Mouse (Mus musculus): ENCODE data around the gene Pacrg.

The Pacrg gene

GRCm38 (mm10) chr17:10414383-10414782 is 425.7 kb downstream of the Pacrg start:
- no peak for DNase-seq (ENCODE audit: extremely low spot score, low read depth, low spot score)

GRCm38 (mm10) chr17:10413870-10414269 is 426.2 kb downstream of the Pacrg start:
- no peak for DNase-seq (ENCODE audit: extremely low spot score, low read depth, low spot score)

DNA sequence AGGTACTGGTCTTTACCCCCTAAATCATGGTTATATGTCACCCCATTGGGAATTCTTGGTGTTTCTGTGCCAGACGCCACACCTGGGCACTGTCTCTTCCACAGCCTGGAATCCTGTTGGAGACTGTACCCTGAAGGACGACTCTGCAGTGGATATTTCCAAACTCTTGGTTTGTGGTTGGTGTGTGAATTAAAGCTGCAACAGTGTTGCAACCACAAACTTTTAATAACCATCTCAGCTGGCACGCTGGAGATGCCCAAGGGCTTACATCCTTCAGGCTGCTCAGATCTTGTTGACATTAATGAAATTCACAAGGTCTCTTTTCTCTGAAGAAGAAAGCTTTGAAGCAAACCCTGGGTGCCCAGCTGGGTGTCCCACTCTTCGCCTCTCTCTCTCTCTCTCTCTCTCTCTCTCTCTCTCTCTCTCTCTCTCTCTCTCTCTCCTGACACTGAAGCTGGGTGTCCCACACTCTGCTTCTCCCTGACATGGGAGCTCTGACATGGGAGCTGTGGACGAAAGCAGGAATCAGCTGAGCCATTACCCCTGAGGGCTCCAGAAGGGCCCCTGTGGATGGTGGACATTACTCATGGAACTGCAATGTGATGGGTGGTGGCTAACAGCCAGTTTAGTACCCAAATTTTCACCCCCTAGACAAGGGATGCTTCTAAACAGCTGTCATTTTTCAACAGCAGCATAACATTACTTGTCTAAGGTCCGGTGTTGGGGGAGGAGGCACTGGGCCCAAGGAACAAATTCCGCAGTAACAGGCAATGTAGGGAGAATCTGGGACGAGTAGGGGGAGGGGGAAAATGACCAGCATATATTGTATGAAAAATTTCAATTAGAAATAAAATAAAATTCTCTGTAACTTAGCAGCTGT is 429.3 kb downstream of the Pacrg start:
- no peak for DNase-seq (ENCODE audit: extremely low spot score, low read depth, low spot score)

DNA sequence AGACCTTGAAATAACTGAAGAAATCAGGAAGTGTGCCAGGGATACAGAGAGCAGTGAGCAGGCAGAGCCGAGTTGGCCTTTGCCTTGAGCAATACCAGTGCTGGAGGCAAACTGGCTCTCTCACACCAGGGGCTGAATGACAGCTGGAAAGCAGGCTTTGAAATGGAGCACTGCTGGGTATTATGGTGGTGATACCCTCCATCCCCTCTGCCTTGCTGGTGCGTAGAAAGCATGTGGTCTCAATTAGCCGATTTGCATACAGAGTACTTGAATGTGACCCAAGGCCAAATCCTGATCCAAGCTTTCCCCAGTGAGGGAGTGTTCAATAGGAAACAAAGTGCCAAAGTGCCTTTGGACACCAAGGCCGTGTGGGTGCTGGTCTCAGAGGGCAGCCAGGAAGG is 431.4 kb downstream of the Pacrg start:
- DNase-seq (ENCODE audit: extremely low spot score, low read depth, low spot score) = peak; percentile 30

DNA sequence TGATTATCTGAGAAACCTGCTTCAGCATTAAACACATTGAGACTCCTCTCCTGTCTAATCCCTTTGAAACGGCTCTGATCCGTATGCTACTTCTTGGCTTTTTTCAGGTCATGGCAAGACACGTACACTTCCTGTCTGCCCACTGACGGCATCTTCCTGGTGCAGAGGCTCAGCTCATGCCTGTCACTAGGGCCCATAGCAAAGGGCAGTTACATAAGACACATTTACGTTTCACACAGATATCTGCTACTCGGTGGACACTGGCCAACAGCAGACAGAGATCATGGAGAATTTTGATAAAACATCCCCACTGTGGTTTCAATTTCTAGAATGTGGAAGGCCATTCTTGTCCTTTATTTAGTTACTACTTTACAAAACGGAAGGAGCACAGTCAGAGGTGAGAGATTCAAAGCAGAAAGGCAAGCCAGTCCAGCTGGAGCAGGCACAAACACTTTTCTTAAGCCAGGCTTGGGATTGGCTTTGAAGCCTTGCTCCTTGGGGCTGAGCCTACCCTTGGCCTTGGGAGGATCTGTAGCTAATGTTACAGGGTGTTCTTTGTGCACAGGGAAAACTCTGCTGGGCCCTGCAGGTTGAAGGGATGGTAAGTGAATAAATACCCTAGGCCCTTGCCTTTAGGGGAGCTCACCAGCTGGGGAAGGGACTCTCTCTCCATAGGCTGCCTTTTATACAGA is 432.9 kb downstream of the Pacrg start:
- no peak for DNase-seq (ENCODE audit: extremely low spot score, low read depth, low spot score)

- DNase-seq (ENCODE audit: extremely low spot score, low read depth, low spot score) = no peak
These were observed 433.8 kb downstream of the Pacrg start for GRCm38 (mm10) chr17:10406311-10406710.

DNA sequence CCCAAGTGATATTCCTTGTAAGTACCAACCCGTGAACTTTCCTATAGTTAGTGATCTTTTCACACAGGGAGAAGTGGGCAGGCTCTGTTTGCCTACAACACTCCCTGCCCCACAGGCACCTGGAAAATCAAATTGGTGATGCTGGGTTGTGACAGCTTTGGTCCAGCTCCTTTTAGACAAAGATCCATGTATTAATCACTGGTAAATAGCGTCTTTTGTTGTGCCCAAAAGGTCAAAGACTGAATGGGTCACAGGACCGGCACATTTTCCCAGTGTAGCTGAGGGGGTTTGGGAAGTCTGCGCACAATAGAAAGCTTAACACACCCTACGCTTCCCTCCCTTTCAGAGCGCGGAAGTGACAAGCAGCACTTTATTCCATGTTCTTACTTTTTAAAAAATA is 434.2 kb downstream of the Pacrg start:
- DNase-seq (ENCODE audit: extremely low spot score, low read depth, low spot score) = no peak

GRCm38 (mm10) chr17:10403186-10403585 is 436.9 kb downstream of the Pacrg start:
- no peak for DNase-seq (ENCODE audit: extremely low spot score, low read depth, low spot score)

DNA sequence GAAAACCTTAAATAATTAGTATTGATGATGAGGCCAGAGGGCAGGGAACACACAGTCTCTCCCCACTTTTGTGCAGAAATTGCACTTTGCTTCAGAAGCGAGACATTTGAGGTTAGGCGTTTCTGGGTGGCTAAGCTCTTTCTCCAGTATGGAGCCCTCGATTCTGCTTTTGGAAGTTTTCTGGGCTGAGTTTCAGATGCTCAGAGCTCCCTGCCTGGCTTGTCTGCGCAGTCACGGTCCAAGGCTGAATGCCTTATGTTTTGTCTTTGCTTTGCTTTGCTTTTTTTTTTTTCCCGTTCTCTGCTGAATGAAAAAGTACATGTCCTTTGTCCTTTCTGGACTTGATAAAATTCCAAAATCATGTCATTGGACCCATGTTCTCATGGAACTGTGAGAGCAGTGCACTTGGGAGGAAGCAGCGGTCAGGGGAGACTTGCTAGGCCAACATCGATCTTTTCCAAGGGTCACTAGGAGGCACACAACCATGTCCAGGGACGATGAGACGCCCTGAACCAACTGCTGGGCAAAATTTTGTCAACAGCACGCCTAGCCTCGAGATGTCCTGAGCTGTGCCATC is 438.0 kb downstream of the Pacrg start:
- no peak for DNase-seq (ENCODE audit: extremely low spot score, low read depth, low spot score)

GRCm38 (mm10) chr17:10401529-10401928 is 438.6 kb downstream of the Pacrg start:
- DNase-seq (ENCODE audit: extremely low spot score, low read depth, low spot score) = no peak

DNA sequence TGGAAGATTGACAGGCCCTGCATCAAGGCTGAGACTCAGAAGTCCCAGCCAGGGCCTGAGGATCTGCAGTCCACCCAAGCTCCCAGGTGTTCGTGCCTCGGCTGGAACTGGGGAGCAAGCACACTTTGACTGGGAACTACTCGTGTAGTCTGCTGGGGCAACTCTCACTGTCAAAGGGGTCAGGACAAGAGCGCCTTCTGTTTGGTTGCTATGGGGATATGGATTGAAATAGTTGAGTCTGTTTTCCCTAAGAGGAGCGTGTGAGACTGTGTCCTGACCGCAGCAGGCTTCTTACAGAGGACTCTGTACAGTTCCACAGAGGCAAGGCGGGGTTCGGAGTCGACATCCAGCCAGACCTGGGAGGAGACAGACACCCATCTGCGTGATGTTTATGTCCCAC is 440.4 kb downstream of the Pacrg start:
- no peak for DNase-seq (ENCODE audit: extremely low spot score, low read depth, low spot score)

DNA sequence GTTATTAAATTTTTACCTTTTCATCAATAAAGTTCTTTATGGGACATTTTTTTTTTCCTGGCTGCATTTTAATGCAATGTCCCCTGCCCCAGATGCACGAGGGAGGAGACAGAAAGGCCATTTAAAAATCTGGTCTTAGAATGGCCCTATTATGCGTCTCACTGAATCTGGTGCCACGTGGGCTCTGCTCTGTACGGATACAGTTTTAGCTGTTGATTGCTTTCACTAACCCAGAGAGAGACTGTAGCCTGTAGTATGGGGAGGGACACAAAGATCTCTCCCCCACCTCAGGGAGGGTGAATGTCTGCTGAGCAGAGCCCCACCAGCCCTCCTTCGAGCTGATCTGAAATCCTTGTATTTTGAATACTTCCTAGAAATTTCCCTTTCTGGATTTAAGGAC is 441.2 kb downstream of the Pacrg start:
- no peak for DNase-seq (ENCODE audit: extremely low spot score, low read depth, low spot score)

DNA sequence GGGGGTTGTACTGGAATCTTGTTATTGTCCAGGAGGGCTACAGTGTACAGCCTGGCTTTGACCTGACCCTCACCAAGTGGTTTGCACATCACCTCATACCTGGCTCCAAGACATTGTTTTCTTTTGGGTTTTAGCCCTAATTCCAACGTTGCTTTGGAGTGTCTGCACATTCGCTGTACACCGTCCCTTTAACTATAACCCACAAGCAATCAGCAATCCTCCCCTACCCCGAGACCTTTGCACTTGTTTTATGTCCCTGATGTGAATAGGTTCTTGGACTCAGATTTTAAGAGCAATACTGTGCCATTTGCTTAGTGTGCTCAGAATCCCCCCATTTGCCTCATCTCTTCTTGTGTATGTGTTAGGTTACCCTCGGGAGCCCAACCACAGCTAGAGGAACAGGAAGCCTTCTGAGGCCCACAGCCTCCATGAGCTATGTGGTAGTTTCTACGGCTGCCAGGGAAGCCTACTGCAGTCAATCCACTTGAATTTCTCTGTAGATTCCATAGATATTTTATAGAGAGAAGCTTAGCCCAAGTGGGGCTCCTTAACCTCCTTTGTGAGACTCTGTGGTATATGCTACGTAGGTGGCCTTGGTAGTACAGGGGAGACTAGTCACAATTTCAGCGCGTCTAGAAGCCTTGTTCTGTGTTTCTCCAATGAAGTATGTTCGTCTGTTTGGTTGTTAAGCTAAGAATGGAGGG is 442.0 kb downstream of the Pacrg start:
- DNase-seq (ENCODE audit: extremely low spot score, low read depth, low spot score) = no peak

- no peak for DNase-seq (ENCODE audit: extremely low spot score, low read depth, low spot score)
These were observed 442.8 kb downstream of the Pacrg start for GRCm38 (mm10) chr17:10397336-10397735.

DNA sequence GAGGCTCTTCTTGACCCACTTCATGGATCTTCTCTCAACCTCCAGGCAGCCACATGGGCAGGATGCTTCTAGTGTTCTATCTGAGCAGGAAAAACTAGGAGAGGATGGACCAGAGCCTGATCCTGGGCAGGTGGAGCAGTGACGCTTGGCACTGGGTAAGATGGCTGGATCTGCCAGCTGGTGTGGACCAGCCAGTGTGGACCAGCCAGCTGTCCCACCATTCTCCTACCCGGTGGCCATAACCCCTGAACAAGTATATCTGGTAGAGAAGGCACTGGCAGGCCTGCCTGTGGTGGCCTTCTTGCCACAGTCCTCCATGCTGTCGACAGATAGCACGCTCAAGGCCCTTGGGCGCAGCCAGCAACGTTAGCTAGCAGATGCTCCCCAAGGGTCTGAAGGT is 443.2 kb downstream of the Pacrg start:
- no peak for DNase-seq (ENCODE audit: extremely low spot score, low read depth, low spot score)

GRCm38 (mm10) chr17:10394855-10395254 is 445.3 kb downstream of the Pacrg start:
- DNase-seq (ENCODE audit: extremely low spot score, low read depth, low spot score) = no peak

GRCm38 (mm10) chr17:10393766-10394165 is 446.3 kb downstream of the Pacrg start:
- no peak for DNase-seq (ENCODE audit: extremely low spot score, low read depth, low spot score)

GRCm38 (mm10) chr17:10392342-10393034 is 447.6 kb downstream of the Pacrg start:
- no peak for DNase-seq (ENCODE audit: extremely low spot score, low read depth, low spot score)

DNA sequence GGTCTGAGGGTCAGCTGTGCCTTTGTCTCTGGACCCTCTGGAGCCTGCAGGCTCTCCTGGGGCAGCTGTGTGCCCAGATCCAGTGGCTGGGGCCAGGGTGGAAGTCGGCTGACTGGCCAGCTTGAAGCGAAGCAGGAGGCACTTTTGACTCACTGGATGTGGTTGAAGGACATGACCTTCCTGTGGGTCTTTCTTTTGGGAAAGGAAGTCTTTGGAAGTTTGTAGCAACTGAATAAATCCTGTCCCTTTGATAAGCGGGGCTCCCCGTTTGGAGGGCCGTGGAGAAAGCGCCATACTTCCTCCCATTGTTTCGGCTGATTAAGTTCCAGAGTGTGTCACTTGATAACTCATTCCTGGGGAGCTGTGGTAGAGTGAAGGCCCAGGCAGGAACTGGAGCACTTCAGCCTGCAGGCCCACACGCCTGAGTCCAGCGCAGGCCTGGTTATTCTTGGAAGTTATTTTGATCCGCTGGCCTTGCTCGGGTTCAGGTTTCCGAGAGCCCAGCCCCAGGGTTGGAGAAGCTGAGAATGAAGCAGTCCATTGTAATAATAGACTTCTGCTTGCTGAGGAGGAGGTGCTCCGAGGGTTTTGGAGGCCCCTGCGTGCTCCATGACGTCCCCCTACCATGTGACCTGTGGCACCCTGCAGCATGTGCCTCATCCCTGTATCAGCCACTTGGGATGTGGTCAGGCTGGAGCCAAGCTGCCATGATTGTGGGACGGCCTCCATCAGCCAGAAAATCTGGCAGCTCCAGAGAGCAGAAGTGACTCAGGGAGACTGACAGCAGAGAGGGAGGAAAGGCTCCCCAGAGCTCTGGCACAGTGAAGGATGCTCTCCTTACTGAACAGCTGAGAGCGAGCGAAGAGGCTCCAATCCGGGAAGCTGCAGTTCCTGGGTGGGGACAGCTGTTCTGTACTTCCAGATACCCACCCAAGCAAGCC is 449.6 kb downstream of the Pacrg start:
- no peak for DNase-seq (ENCODE audit: extremely low spot score, low read depth, low spot score)

- DNase-seq (ENCODE audit: extremely low spot score, low read depth, low spot score) = no peak
These were observed 450.4 kb downstream of the Pacrg start for GRCm38 (mm10) chr17:10389740-10390139.
